Comparison of ENCODE assay signal across 8 mouse cellular contexts in genomic region chr1:151756425-151756728, GRCm38 (mm10). TPM values are rescaled to one million over a fixed set of nuclear protein-coding genes. Genes with fewer than 3 reads are reported as not detected.
DNase-seq lines count a peak whose midpoint lies in the region; ATAC-seq and TF ChIP-seq lines count a peak whose summit lies in the region.

No protein-coding gene starts in this region.

- no peak for TF ChIP-seq CTCF in lung, adult 2 months (IDR thresholded peaks at IDR 0.05; ENCODE audit: insufficient read depth, low read length)

- peaks cover 8% of the 10 kb centered on the region for H3K4me1 ChIP-seq in lung, adult 2 months (ENCODE audit: control insufficient read depth, insufficient read depth, low read length)
- H3K4me1 ChIP-seq in embryonic facial prominence, embryonic 13.5 days: peaks cover 31% of the 10 kb centered on the region
- H3K4me1 ChIP-seq in intestine, embryonic 16.5 days (ENCODE audit: control insufficient read depth, insufficient read depth, low read length): peaks cover 7% of the 10 kb centered on the region; the same call in 1 of the 2 replicates
- peaks cover 16% of the 10 kb centered on the region for H3K4me1 ChIP-seq in neural tube, embryonic 13.5 days (replicated peaks)

- 24% methylated on average over 1 of the region's 1 CpGs for WGBS in lung, adult 2 months
- 39% methylated on average over 1 of the region's 1 CpGs for WGBS in embryonic facial prominence, embryonic 13.5 days
- 18% methylated on average over 1 of the region's 1 CpGs for WGBS in intestine, embryonic 16.5 days
- 53% methylated on average over 1 of the region's 1 CpGs for WGBS in neural tube, embryonic 13.5 days

- peak overlapping the region; percentile 91 for H3K4me2 ChIP-seq in embryonic facial prominence, embryonic 13.5 days
- H3K4me2 ChIP-seq in intestine, embryonic 16.5 days (ENCODE audit: low read depth, low read length): peak overlapping the region; percentile 94
- peak overlapping the region; percentile 92 for H3K4me2 ChIP-seq in neural tube, embryonic 13.5 days

- peaks cover 9% of the 10 kb centered on the region for H3K36me3 ChIP-seq in embryonic facial prominence, embryonic 13.5 days
- H3K36me3 ChIP-seq in intestine, embryonic 16.5 days (ENCODE audit: control insufficient read depth, insufficient read depth, low read length): 0 out of 2 replicates have a peak, but pooled peaks cover under 1% of the 10 kb centered on the region
- peaks cover 12% of the 10 kb centered on the region for H3K36me3 ChIP-seq in neural tube, embryonic 13.5 days

- no peak overlapping the region for H3K27ac ChIP-seq in embryonic facial prominence, embryonic 13.5 days
- H3K27ac ChIP-seq in intestine, embryonic 16.5 days (ENCODE audit: low read length): no peak overlapping the region
- H3K27ac ChIP-seq in neural tube, embryonic 13.5 days (replicated peaks): no peak overlapping the region

- peak overlapping the region; percentile 24 for H3K4me3 ChIP-seq in lung, adult 2 months (replicated peaks; ENCODE audit: extremely low read depth, low read depth, low read length)
- H3K4me3 ChIP-seq in embryonic facial prominence, embryonic 13.5 days: peak overlapping the region; percentile 77
- H3K4me3 ChIP-seq in intestine, embryonic 16.5 days (ENCODE audit: low read length): peak overlapping the region; percentile 96
- H3K4me3 ChIP-seq in neural tube, embryonic 13.5 days: peak overlapping the region; percentile 90

- H3K9ac ChIP-seq in embryonic facial prominence, embryonic 13.5 days: 0 out of 2 replicates have a peak overlapping the region, but pooled peaks have one; percentile 76
- H3K9ac ChIP-seq in intestine, embryonic 16.5 days (ENCODE audit: low read depth, low read length): peak overlapping the region; percentile 81; the same call in 1 of the 2 replicates
- H3K9ac ChIP-seq in neural tube, embryonic 13.5 days: peak overlapping the region; percentile 83

- no peaks in the 10 kb centered on the region for H3K27me3 ChIP-seq in embryonic facial prominence, embryonic 13.5 days
- H3K27me3 ChIP-seq in intestine, embryonic 16.5 days (replicated peaks; ENCODE audit: control insufficient read depth, insufficient read depth, low read length): no peaks in the 10 kb centered on the region
- no peaks in the 10 kb centered on the region for H3K27me3 ChIP-seq in neural tube, embryonic 13.5 days

- H3K9me3 ChIP-seq in embryonic facial prominence, embryonic 13.5 days: no peaks in the 10 kb centered on the region
- H3K9me3 ChIP-seq in intestine, embryonic 16.5 days (ENCODE audit: control insufficient read depth, low read length): no peaks in the 10 kb centered on the region
- no peaks in the 10 kb centered on the region for H3K9me3 ChIP-seq in neural tube, embryonic 13.5 days

- no peak for TF ChIP-seq POLR2A in lung, adult 2 months (IDR thresholded peaks at IDR 0.05; ENCODE audit: borderline replicate concordance, extremely low read depth, low read depth, low read length)

- DNase-seq in lung, adult 2 months: no peak
- DNase-seq in lung, postnatal 14 days: no peak
- DNase-seq in embryo, embryonic 10.5 days (ENCODE audit: low spot score): no peak
- no peak for DNase-seq in right cerebral cortex, adult 18-20 months
- no peak for DNase-seq in retina, embryonic 14.5 days (ENCODE audit: low spot score)

- ATAC-seq in embryonic facial prominence, embryonic 13.5 days (ENCODE audit: insufficient number of reproducible peaks, insufficient read depth, low FRiP score, low TSS enrichment, low read depth): no peak
- ATAC-seq in intestine, embryonic 16.5 days: no peak
- no peak for ATAC-seq in neural tube, embryonic 13.5 days (ENCODE audit: low read depth)

RNA-seq across cellular contexts. Expression of gene Edem3, which starts 1.2 kb away (rescaled TPM):
- 8.2 and 8.5 TPM in 2 replicates for polyA plus RNA-seq in lung, adult 2 months (2012; rRNA removed)
- 13.8 and 17.0 TPM in 2 replicates for polyA plus RNA-seq in embryonic facial prominence, embryonic 13.5 days (2015; fragmentation: Nextera tagmentation; extraction: Ambion mirVana)
- 8.8 and 11.1 TPM in 2 replicates for polyA plus RNA-seq in intestine, embryonic 16.5 days (2015; fragmentation: Nextera tagmentation; extraction: Ambion mirVana)
- 18.2 and 18.5 TPM in 2 replicates for polyA plus RNA-seq in neural tube, embryonic 13.5 days (2015; fragmentation: Nextera tagmentation; extraction: Ambion mirVana)

Comparison
In these comparisons a context has a peak if more than half of its experiments do, and no peak if none do; other contexts are left out.
1. H3K4me3 ChIP-seq: peak in every context shown above with its lines; median percentile 96 in intestine, embryonic 16.5 days; 90 in neural tube, embryonic 13.5 days; 77 in embryonic facial prominence, embryonic 13.5 days; 24 in lung, adult 2 months.